ENCODE assay signal across 20 mouse cellular contexts in genomic region chr3:85514700-85515099, GRCm38 (mm10). TPM values are rescaled to one million over a fixed set of nuclear protein-coding genes. Genes with fewer than 3 reads are reported as not detected.
A peak's percentile ranks its signal among the peaks of the same experiment; 100 is the strongest.
DNase-seq lines count a peak whose midpoint lies in the region; ATAC-seq and TF ChIP-seq lines count a peak whose summit lies in the region.
"Had no signal": no experiment of that assay in that cellular context is flagged by ENCODE, and none has a peak within 500 bp of the region (broad histone marks: within the 10 kb centered on the region; RNA-seq: fewer than 3 reads in every experiment).

No protein-coding gene starts in this region.

- WGBS in heart, embryonic 10.5 days: 47% methylated on average over 11 of the region's 11 CpGs
- 80% methylated on average over 11 of the region's 11 CpGs for WGBS in liver, embryonic 11.5 days
- WGBS in kidney, adult 2 months: 72% methylated on average over 11 of the region's 11 CpGs

- no peak for TF ChIP-seq POLR2A in kidney, adult 2 months (IDR thresholded peaks at IDR 0.05; ENCODE audit: low read depth, low read length)

- peak overlapping the region; percentile 52; the same call in 1 of the 2 replicates for H3K27ac ChIP-seq in heart, embryonic 10.5 days
- no peak overlapping the region for H3K27ac ChIP-seq in liver, embryonic 11.5 days (ENCODE audit: low read depth, low read length)
- no peak overlapping the region for H3K27ac ChIP-seq in kidney, adult 2 months (ENCODE audit: insufficient read depth, low read depth, low read length)
- H3K27ac ChIP-seq: embryonic facial prominence, embryonic 15.5 days; forebrain, embryonic 10.5 days; midbrain, embryonic 10.5 days had no signal

- no peak for TF ChIP-seq CTCF in kidney, adult 2 months (conservative IDR thresholded peaks at IDR 0.05; ENCODE audit: insufficient read depth, insufficient read length, low read depth, low read length)

- H3K9ac ChIP-seq in liver, embryonic 11.5 days (ENCODE audit: low read depth, low read length): no peak overlapping the region
- H3K9ac ChIP-seq: embryonic facial prominence, embryonic 15.5 days had no signal

- peak; percentile 92 for DNase-seq in heart, adult 11 months
- DNase-seq in heart, postnatal 14 days: no peak
- peak; percentile 54 for DNase-seq in cerebellum, adult 9-10 months
- no peak for DNase-seq in heart, embryonic 10.5 days (ENCODE audit: low spot score)
- DNase-seq in heart, postnatal 10 days: peak; percentile 23 to 43
- no peak for DNase-seq in liver, embryonic 11.5 days (ENCODE audit: low spot score)
- DNase-seq in lung, postnatal 25 days (ENCODE audit: low spot score): no peak
- no peak for DNase-seq in kidney, adult 2 months
- DNase-seq: adrenal gland, postnatal 14 days; liver; lung, adult 18-20 months; lung, postnatal 4 days; spleen, adult 18-20 months; thymus, adult 18-20 months had no signal

- H3K9me3 ChIP-seq in heart, embryonic 10.5 days: no peaks in the 10 kb centered on the region
- H3K9me3 ChIP-seq in liver, embryonic 11.5 days (ENCODE audit: control insufficient read depth, low read length): no peaks in the 10 kb centered on the region
- H3K9me3 ChIP-seq: embryonic facial prominence, embryonic 15.5 days; forebrain, embryonic 10.5 days; midbrain, embryonic 10.5 days had no signal

- H3K4me1 ChIP-seq in heart, embryonic 10.5 days: peaks cover 46% of the 10 kb centered on the region
- H3K4me1 ChIP-seq in liver, embryonic 11.5 days (replicated peaks; ENCODE audit: control insufficient read depth, insufficient read depth, low read length): no peaks in the 10 kb centered on the region
- H3K4me1 ChIP-seq in kidney, adult 2 months (ENCODE audit: control insufficient read depth, insufficient read depth, low read length): no peaks in the 10 kb centered on the region

- no peak overlapping the region for H3K4me2 ChIP-seq in liver, embryonic 11.5 days
- H3K4me2 ChIP-seq: embryonic facial prominence, embryonic 15.5 days had no signal

- no peak for ATAC-seq in liver, embryonic 11.5 days (replicated peaks; ENCODE audit: low FRiP score)
- ATAC-seq: activated CD4-positive, CD25-positive, alpha-beta regulatory T cell, adult 4 months; Patski had no signal

- H3K4me3 ChIP-seq in heart, embryonic 10.5 days: no peak overlapping the region
- H3K4me3 ChIP-seq in liver, embryonic 11.5 days (ENCODE audit: low read depth, low read length): no peak overlapping the region
- no peak overlapping the region for H3K4me3 ChIP-seq in kidney, adult 2 months (ENCODE audit: insufficient read depth, low read depth, low read length)
- H3K4me3 ChIP-seq: embryonic facial prominence, embryonic 15.5 days; forebrain, embryonic 10.5 days; midbrain, embryonic 10.5 days; myocyte had no signal

- H3K36me3 ChIP-seq in heart, embryonic 10.5 days: no peaks in the 10 kb centered on the region
- no peaks in the 10 kb centered on the region for H3K36me3 ChIP-seq in liver, embryonic 11.5 days (ENCODE audit: control insufficient read depth, insufficient read depth, low read length)
- no peaks in the 10 kb centered on the region for H3K36me3 ChIP-seq in kidney, adult 2 months (ENCODE audit: control insufficient read depth, insufficient read depth, low read length)
- H3K36me3 ChIP-seq: embryonic facial prominence, embryonic 15.5 days; forebrain, embryonic 10.5 days; midbrain, embryonic 10.5 days had no signal

- H3K27me3 ChIP-seq in heart, embryonic 10.5 days (ENCODE audit: insufficient read depth, poor library complexity, severe bottlenecking): no peaks in the 10 kb centered on the region
- no peaks in the 10 kb centered on the region for H3K27me3 ChIP-seq in liver, embryonic 11.5 days (replicated peaks; ENCODE audit: control insufficient read depth, insufficient read depth, low read length)
- no peaks in the 10 kb centered on the region; the same call in 1 of the 2 replicates for H3K27me3 ChIP-seq in kidney, adult 2 months (replicated peaks; ENCODE audit: control insufficient read depth, insufficient read depth, low read length)
- H3K27me3 ChIP-seq: embryonic facial prominence, embryonic 15.5 days had no signal

- intact Hi-C loops in heart, postnatal 14 days (cut with DNase I): loop anchor here (5.0 to 10.0 kb wide), 3 partner anchors 137 to 400 kb away; no protein-coding TSS in a partner anchor
- intact Hi-C loops in heart, postnatal 10 days (cut with DNase I): loop anchor here (5.0 kb wide), 2 partner anchors 147 to 587 kb away; no protein-coding TSS in a partner anchor

RNA-seq across cellular contexts. Expression of gene Gatb, which starts 59.2 kb away (rescaled TPM):
- total RNA-seq in heart, postnatal 14 days (2021): 10 to 100 TPM; 28.1 to 30.8 TPM
- polyA plus RNA-seq in heart, embryonic 10.5 days (2016; fragmentation: Nextera tagmentation; extraction: Ambion mirVana): 32.3 and 45.0 TPM in 2 replicates
- 10 to 100 TPM; 25.4 to 27.8 TPM for total RNA-seq in heart, postnatal 10 days (2021)
- polyA plus RNA-seq in liver, embryonic 11.5 days (2014; fragmentation: Nextera tagmentation; extraction: Ambion mirVana): 32.9 and 39.9 TPM in 2 replicates
- polyA plus RNA-seq in kidney, adult 2 months (2012; rRNA removed): 34.6 and 35.8 TPM in 2 replicates

Comparison
In these comparisons a context has a peak if more than half of its experiments do, and no peak if none do; other contexts are left out.
1. DNase-seq: peak in heart, adult 11 months (single experiment), cerebellum, adult 9-10 months (single experiment) and heart, postnatal 10 days (2 of 2); none in heart, postnatal 14 days (0 of 2), heart, embryonic 10.5 days (single experiment), liver, embryonic 11.5 days (single experiment), lung, postnatal 25 days (single experiment) and kidney, adult 2 months (single experiment).